Mouse (Mus musculus) neural tube, embryonic 10.5 days (tissue): Measurements from ENCODE around the gene Hist1h3a.
A peak's percentile ranks its signal among the peaks of the same experiment; 100 is the strongest.
"Not testable (repeated sequence)": the region's sequence is repeated elsewhere in the genome, so short reads cannot be mapped to it uniquely, and the experiment has no call there.

Source experiments
- DNase-seq: peaks from one replicate; pipeline ENCODE4 v3.0.0-alpha.2; 2017; ENCODE audit warnings: low spot score; ENCODE audit errors: extremely low spot score

The Hist1h3a gene

GRCm38 (mm10) chr13:23761871-23762821, at the start of gene Hist1h3a:
Gene Hist1h3a (minus strand): TSS chr13:23762386.
- peak; percentile 64 for DNase-seq

GRCm38 (mm10) chr13:23806422-23807052, 44.4 kb upstream of the Hist1h3a start, which contains the start of gene Slc17a2:
Gene Slc17a2 (plus strand): TSS chr13:23806993.
- DNase-seq = no peak

GRCm38 (mm10) chr13:23804532-23804931, 42.3 kb upstream of the Hist1h3a start:
- no peak for DNase-seq

GRCm38 (mm10) chr13:23799405-23799804, 37.2 kb upstream of the Hist1h3a start:
- DNase-seq = no peak

- DNase-seq = no peak
These were observed 30.3 kb upstream of the Hist1h3a start for GRCm38 (mm10) chr13:23792520-23792919.

- no peak for DNase-seq
These were observed 16.8 kb upstream of the Hist1h3a start for GRCm38 (mm10) chr13:23779025-23779424.

- no peak for DNase-seq
These were observed 16.2 kb upstream of the Hist1h3a start for GRCm38 (mm10) chr13:23778339-23778738.

GRCm38 (mm10) chr13:23772561-23773313, 10.6 kb upstream of the Hist1h3a start:
- peak; percentile 54 for DNase-seq

- DNase-seq = not testable (repeated sequence)
These were observed 7.4 kb upstream of the Hist1h3a start, which contains the start of gene Trim38 for GRCm38 (mm10) chr13:23769613-23770012. Gene Trim38 (plus strand): TSS chr13:23769913.

GRCm38 (mm10) chr13:23768834-23769397, 6.7 kb upstream of the Hist1h3a start:
- no peak for DNase-seq

GRCm38 (mm10) chr13:23766772-23767171, 4.6 kb upstream of the Hist1h3a start:
- no peak for DNase-seq

GRCm38 (mm10) chr13:23765172-23765513, 3.0 kb upstream of the Hist1h3a start:
- no peak for DNase-seq

- no peak for DNase-seq
These were observed 2.4 kb upstream of the Hist1h3a start for GRCm38 (mm10) chr13:23764324-23765171.

GRCm38 (mm10) chr13:23763586-23764323, 1.6 kb upstream of the Hist1h3a start, which contains the start of gene Hist1h1a:
Gene Hist1h1a (plus strand): TSS chr13:23763666.
- peak; percentile 89 for DNase-seq

- no peak for DNase-seq
These were observed 1.0 kb upstream of the Hist1h3a start for GRCm38 (mm10) chr13:23763242-23763585.

- DNase-seq = peak; percentile 99
These were observed 968 bp downstream of the Hist1h3a start, which contains the start of gene Hist1h4a for GRCm38 (mm10) chr13:23760972-23761864. Gene Hist1h4a (minus strand): TSS chr13:23761230.

GRCm38 (mm10) chr13:23760240-23760971, 1.8 kb downstream of the Hist1h3a start:
- DNase-seq = no peak

GRCm38 (mm10) chr13:23759916-23760239, 2.3 kb downstream of the Hist1h3a start:
- DNase-seq = no peak
